Mouse (Mus musculus): ENCODE measurements at regions not wholly inside any gene's neighbourhood (a gene's known extent, or its start where the extent isn't known, plus 50 kb on each side); places are given as distances from the start of the nearest gene placed in this dataset.

- Histone ChIP-seq H3K4me1 (ENCODE audit: insufficient read depth) (no peaks in the 10 kb centered on the region), H3K27ac (ENCODE audit: low read depth) (no peak overlapping the region), H3K4me2 (no peak overlapping the region), H3K4me3 (ENCODE audit: low read depth, low read length) (no peak overlapping the region), H3K27me3 (ENCODE audit: insufficient read depth, low read length) (no peaks in the 10 kb centered on the region), H3K36me3 (ENCODE audit: insufficient read depth) (no peaks in the 10 kb centered on the region), H3K9me3 (ENCODE audit: low read depth, low read length) (no peaks in the 10 kb centered on the region), H3K9ac (no peak overlapping the region)
- no peak for TF ChIP-seq CTCF (IDR thresholded peaks at IDR 0.05; ENCODE audit: low read depth)
- ATAC-seq (ENCODE audit: insufficient read depth) (no peak), DNase-seq (no peak)
- WGBS = 84% methylated on average over 3 of the region's 3 CpGs
Measured at GRCm38 (mm10) chr4:127812047-127812545, 158.7 kb downstream of the CK137956 start.

GRCm38 (mm10) chr4:127810899-127811510 lies 159.7 kb downstream of the CK137956 start:
- H3K9me3 ChIP-seq (ENCODE audit: low read depth, low read length) = no peaks in the 10 kb centered on the region
- no peak overlapping the region for H3K27ac ChIP-seq (ENCODE audit: low read depth)
- no peak overlapping the region for H3K4me2 ChIP-seq
- H3K36me3 ChIP-seq (ENCODE audit: insufficient read depth) = no peaks in the 10 kb centered on the region
- no peak overlapping the region for H3K9ac ChIP-seq
- DNase-seq = no peak
- no peak for TF ChIP-seq CTCF (IDR thresholded peaks at IDR 0.05; ENCODE audit: low read depth)
- 84% methylated on average over 7 of the region's 7 CpGs for WGBS
- H3K27me3 ChIP-seq (ENCODE audit: insufficient read depth, low read length) = no peaks in the 10 kb centered on the region
- ATAC-seq (ENCODE audit: insufficient read depth) = no peak
- H3K4me1 ChIP-seq (ENCODE audit: insufficient read depth) = no peaks in the 10 kb centered on the region
- H3K4me3 ChIP-seq (ENCODE audit: low read depth, low read length) = no peak overlapping the region

DNA sequence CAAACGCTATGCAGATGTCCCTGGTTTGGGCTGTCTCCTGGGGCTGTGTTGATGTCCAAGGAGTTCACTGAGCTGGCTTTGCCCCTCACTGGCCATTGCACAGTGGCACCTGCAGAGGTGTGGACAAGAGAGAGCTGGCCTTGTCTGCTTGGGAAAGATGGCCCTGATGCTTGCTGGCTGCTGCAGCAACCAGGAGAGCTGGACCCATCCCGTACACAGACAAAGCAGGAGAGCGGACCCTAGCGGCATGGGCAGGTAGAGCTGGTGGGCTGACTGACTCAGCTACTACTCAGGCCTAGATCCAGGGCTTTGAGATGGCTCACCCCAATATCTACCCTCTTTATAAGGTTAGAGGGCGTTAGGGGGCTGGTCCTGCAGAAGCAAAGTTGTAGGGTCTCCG lies 161.7 kb downstream of the CK137956 start:
- H3K27ac ChIP-seq (ENCODE audit: low read depth) = no peak overlapping the region
- H3K4me1 ChIP-seq (ENCODE audit: insufficient read depth) = no peaks in the 10 kb centered on the region
- no peak for ATAC-seq (ENCODE audit: insufficient read depth)
- H3K9me3 ChIP-seq (ENCODE audit: low read depth, low read length) = no peaks in the 10 kb centered on the region
- H3K4me2 ChIP-seq = no peak overlapping the region
- no peaks in the 10 kb centered on the region for H3K27me3 ChIP-seq (ENCODE audit: insufficient read depth, low read length)
- no peak overlapping the region for H3K4me3 ChIP-seq (ENCODE audit: low read depth, low read length)
- 64% methylated on average over 6 of the region's 6 CpGs for WGBS
- no peaks in the 10 kb centered on the region for H3K36me3 ChIP-seq (ENCODE audit: insufficient read depth)
- peak; percentile 4; the same call in 1 of the 2 replicates for TF ChIP-seq CTCF (IDR thresholded peaks at IDR 0.05; ENCODE audit: low read depth)
- no peak for DNase-seq
- no peak overlapping the region for H3K9ac ChIP-seq

DNA sequence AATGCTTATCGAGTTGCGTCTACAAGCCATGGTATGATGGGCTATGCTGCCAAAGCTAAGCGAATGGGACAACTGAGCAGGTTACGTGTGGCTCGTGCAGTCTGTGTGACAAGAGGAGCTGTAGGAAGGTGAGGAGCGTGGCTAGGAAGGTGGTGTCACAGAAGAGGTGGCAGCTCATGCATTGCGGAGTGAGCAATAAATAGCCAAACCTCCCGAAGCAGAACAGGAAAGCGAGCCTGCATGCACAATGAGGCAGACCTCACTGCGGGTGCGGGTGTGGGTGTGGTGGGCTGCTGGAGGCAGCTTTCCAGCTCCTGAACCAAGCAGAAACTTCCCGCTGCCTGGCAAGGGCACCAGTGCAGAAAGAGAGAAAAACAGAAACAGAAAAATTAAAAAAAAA lies 181.5 kb downstream of the CK137956 start:
- Histone ChIP-seq H3K27me3 (ENCODE audit: insufficient read depth, low read length) (no peaks in the 10 kb centered on the region), H3K4me3 (ENCODE audit: low read depth, low read length) (no peak overlapping the region), H3K4me1 (ENCODE audit: insufficient read depth) (no peaks in the 10 kb centered on the region), H3K4me2 (no peak overlapping the region), H3K27ac (ENCODE audit: low read depth) (no peak overlapping the region), H3K9ac (no peak overlapping the region), H3K36me3 (ENCODE audit: insufficient read depth) (no peaks in the 10 kb centered on the region), H3K9me3 (ENCODE audit: low read depth, low read length) (no peaks in the 10 kb centered on the region)
- DNase-seq = no peak
- 80% methylated on average over 12 of the region's 12 CpGs for WGBS
- no peak for ATAC-seq (ENCODE audit: insufficient read depth)
- no peak for TF ChIP-seq CTCF (IDR thresholded peaks at IDR 0.05; ENCODE audit: low read depth)

- no peak overlapping the region for H3K9ac ChIP-seq
- no peaks in the 10 kb centered on the region for H3K9me3 ChIP-seq (ENCODE audit: low read depth, low read length)
- H3K36me3 ChIP-seq (ENCODE audit: insufficient read depth) = no peaks in the 10 kb centered on the region
- WGBS = 69% methylated on average over 3 of the region's 3 CpGs
- no peak for TF ChIP-seq CTCF (IDR thresholded peaks at IDR 0.05; ENCODE audit: low read depth)
- H3K4me2 ChIP-seq = no peak overlapping the region
- DNase-seq (peak; percentile 48), ATAC-seq (ENCODE audit: insufficient read depth) (no peak)
- no peak overlapping the region for H3K27ac ChIP-seq (ENCODE audit: low read depth)
- H3K27me3 ChIP-seq (ENCODE audit: insufficient read depth, low read length) = no peaks in the 10 kb centered on the region
- H3K4me1 ChIP-seq (ENCODE audit: insufficient read depth) = no peaks in the 10 kb centered on the region
- H3K4me3 ChIP-seq (ENCODE audit: low read depth, low read length) = no peak overlapping the region
Measured at GRCm38 (mm10) chr4:127785786-127786185, 185.0 kb downstream of the CK137956 start.

- DNase-seq = no peak
- H3K9me3 ChIP-seq (ENCODE audit: low read depth, low read length) = no peaks in the 10 kb centered on the region
- H3K27ac ChIP-seq (ENCODE audit: low read depth) = no peak overlapping the region
- ATAC-seq (ENCODE audit: insufficient read depth) = no peak
- no peaks in the 10 kb centered on the region for H3K27me3 ChIP-seq (ENCODE audit: insufficient read depth, low read length)
- no peak for TF ChIP-seq CTCF (IDR thresholded peaks at IDR 0.05; ENCODE audit: low read depth)
- H3K4me3 ChIP-seq (ENCODE audit: low read depth, low read length) = no peak overlapping the region
- 54% methylated on average over 5 of the region's 5 CpGs for WGBS
- H3K4me1 ChIP-seq (ENCODE audit: insufficient read depth) = no peaks in the 10 kb centered on the region
- H3K9ac ChIP-seq = no peak overlapping the region
- no peaks in the 10 kb centered on the region for H3K36me3 ChIP-seq (ENCODE audit: insufficient read depth)
- H3K4me2 ChIP-seq = no peak overlapping the region
Measured at GRCm38 (mm10) chr4:127771966-127772500, 198.7 kb downstream of the CK137956 start.

DNA sequence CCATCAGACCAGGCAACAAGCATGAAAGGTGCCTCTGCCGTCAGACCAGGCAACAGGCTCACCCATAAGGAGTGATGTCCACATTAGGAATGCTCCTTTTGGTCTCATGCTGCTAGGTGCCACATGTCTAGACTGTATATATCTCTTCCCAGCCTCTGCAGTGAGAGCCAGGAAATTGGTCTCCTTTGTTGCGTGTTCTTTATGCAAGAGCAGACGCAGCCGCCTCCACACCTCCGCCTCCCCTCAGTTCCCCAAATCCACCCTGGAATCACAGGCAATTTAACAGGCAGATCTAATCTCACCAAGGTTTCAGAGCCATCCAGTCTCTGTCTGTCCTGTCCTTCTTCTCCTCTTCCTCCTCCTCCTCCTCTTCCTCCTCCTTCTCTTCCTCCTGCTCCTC lies 207.0 kb downstream of the CK137956 start:
- Histone ChIP-seq H3K9me3 (ENCODE audit: low read depth, low read length) (no peaks in the 10 kb centered on the region), H3K4me3 (ENCODE audit: low read depth, low read length) (no peak overlapping the region), H3K27ac (ENCODE audit: low read depth) (no peak overlapping the region), H3K27me3 (ENCODE audit: insufficient read depth, low read length) (no peaks in the 10 kb centered on the region), H3K4me1 (ENCODE audit: insufficient read depth) (no peaks in the 10 kb centered on the region), H3K9ac (no peak overlapping the region), H3K36me3 (ENCODE audit: insufficient read depth) (no peaks in the 10 kb centered on the region), H3K4me2 (no peak overlapping the region)
- DNase-seq (no peak), ATAC-seq (ENCODE audit: insufficient read depth) (no peak)
- WGBS = 88% methylated on average over 5 of the region's 5 CpGs
- TF ChIP-seq CTCF (IDR thresholded peaks at IDR 0.05; ENCODE audit: low read depth) = no peak
